Mouse (Mus musculus) MN1 (cell line): ENCODE measurements around the gene Mmp15.

ENCODE experiments used
- DNase-seq: peaks from one replicate; pipeline ENCODE4 v3.0.0-alpha.2; 2016; ENCODE audit warnings: low spot score

The Mmp15 gene

DNA sequence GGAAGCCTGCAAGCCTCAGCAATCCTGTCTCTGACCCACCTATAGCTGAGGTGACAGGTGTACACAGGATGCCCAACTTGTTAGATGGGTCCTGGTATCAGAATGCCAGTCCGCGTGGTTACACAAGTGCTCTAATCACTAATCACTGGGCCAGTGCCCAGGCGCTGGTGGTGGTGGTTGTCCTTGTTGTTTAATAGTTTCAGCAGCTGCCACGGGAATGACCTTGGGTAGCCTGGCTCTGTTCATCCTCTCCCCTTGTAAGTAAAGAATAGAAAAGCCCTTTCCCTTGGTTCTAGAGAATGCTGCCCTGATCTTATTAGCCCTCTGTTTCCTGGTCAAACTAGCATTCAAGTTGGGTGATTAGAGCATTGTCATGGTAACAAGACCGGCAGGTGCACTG lies 10.3 kb upstream of the Mmp15 start:
- DNase-seq, result no peak

DNA sequence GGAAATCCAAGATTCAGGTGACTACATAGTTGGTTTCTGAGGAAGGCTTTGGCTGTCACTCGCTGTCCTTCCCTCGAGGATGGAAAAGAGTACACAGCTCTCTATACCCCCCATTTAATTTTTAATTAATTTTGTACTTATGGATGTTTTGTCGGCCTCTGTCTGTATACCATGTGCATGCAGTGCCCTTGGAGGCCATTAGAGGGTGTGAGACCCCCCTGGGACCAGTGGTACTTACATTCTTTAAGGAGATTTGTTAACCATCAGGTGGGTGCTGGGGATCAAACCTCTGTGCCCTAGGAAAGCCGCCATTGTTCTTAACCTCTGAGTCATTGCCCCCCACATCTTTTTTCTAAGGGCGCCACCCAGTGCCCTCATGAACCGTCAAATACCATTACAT lies 7.4 kb upstream of the Mmp15 start:
- DNase-seq, result no peak

DNA sequence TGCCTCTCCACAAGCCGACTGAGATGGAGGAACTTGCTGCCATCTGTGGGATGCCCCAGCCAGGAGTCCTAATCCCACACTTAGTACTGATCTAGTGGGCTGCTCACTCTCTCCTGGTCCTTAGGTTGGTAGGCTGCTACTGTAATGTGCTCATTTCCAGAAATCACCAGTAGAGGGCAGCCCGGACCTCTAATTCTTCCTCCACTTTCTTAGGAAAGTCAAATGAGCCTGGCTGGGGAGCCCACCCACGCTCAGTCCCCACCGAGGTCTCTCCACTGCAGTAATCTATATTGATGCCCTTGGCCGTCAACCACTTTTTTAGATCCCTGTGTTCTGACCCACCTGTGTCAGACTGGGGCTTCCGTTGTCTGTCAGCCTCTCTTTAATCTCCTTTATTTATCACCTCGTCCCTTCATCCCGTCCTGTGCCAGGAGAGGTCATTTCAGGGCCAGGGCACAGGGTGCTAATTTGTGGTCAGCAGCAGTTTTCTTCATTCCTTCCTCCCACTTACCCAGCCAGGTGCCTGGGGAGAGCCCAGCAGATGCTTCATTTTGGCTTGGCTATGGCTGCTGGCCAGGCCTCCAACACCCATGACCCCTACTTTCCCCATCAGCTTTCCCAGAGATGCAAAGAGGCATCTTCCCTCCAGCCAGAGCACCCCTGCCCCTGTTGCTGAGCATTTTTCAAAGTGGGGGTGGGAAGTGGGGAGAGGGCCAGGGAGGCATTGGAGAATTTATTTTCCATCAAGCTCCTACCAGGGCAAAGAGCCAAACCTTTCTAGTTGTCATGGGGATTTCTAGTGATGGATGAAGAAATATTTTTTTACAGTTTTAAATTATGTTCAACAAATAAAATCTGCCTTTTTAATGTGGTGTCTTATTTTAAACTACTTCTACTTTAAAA lies 5.2 kb upstream of the Mmp15 start:
- peak; percentile 82 for DNase-seq

DNA sequence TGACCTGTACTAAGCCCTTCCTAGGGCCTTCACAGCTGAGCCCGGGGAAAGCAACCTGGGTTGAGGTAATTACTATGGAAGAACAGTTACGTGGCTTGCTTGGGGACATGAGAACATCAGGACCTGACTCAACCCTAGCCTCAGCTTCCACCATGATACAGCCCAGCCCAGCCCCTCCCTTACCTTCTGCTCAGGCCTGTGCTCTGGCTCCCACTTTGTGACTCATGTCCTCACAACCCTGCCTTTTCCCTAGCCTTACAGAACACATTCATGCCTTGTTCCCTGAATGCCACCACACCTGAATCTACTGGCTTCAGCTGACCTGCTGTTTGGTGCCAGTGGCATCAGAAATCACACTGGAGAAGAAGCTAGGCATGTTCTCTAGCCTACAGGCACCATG lies 3.7 kb upstream of the Mmp15 start:
- DNase-seq, result no peak

DNA sequence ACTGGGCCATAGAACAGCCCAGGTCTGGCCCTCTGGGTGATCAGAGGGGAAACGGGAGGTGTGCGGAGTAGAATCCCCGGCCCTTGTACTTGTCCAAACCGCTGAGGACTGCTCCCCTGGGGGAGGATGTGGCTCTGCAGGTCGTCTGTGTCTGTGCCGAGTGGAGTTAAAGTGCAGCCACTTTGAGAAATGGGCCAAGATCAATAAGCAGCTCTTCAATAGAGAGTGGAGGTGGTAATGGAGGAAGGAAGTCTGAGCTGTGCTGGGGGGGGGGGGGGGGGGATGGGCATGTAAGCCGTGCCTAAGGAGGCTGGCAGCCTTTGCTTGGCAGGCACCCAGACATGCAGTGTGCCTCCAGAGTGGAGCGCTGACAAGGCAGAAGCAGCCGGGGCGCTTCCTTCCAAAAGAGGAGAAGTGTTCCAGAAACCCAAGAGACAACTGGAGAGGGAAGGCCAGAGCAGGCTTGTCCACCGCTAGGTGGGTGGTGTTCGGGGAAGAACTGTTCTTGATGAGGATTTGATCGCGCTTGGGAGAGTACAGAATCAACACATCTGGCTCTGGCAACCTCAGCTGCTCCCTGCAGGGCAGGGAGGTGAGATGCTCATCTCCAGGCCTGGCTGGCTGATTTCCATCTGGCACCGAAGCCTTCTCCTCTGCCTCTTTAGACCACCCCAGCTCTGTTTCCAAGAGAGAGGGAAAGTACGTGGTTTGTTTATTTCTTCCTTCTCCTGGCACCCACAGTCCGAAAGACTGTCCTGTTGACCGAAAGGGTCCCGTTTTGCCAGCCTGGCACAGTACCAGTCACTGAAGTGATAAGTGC lies 3.0 kb upstream of the Mmp15 start:
- DNase-seq, result peak; percentile 89

DNA sequence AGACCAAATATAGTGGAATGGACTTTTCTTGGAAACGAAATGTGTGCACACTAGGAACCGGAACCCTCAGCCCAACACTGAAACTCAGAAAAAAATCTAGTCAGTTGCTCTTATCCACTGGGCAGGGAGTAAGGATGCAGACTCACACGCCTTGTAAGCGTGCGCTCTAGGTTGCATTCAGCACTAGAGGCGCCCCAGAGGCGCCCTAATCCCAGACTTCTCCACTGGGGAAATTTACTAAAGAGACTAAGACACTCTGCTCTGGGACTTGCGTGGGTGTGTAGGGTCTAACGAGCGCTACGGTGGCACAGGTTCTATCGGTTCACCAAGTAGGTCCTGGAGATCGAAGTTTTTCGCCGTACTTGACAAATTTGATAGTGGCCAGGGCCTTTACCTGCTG lies 607 bp upstream of the Mmp15 start:
- peak; percentile 63 for DNase-seq

DNA sequence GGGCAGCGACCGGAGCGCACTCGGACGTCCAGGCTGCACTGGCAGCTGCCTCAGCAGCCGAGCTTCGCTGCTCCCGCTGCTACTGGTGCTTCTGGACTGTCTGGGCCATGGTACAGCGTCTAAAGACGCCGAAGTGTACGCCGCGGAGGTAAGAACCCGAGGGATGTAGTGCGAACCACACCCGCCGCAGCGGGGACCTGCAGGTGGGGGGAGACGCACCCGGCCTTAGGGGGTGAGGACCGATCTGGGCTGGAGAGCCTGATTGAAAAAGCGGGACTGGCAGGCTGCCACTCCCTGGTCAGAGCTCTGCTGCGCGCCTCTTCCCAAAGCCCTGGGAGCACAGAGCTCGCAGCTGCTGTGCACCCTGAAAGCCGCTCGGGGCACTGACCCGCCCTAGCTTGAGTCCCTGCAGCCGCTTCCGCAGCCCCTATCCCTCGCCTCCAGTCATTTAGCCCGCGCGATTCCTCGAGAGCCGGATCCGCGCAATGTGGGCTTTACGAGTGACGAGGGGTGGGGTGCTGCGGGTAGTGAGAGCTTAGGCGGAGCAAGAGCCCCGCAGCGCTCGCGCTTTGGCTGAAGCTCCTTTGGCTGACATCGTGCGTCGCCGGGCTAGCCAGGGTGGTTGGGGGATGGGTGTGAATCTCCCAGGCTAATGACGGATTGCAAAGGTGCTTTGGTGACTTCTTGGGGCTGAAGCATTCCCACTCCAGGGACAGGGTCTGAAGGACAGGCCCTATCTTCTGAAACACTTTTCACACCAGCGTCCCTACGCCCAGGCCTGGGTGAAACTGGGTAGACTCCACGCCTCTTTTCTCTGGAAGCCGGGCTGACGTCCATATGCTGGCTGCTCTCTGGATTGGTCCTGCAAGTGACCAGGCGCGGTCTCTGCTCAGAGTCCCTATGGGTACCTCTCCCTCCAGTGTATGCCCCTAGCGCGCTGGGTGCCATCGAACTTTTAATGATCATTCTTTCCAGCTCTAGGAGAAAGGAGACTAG lies 1.1 kb downstream of the Mmp15 start:
- DNase-seq, result peak; percentile 80

DNA sequence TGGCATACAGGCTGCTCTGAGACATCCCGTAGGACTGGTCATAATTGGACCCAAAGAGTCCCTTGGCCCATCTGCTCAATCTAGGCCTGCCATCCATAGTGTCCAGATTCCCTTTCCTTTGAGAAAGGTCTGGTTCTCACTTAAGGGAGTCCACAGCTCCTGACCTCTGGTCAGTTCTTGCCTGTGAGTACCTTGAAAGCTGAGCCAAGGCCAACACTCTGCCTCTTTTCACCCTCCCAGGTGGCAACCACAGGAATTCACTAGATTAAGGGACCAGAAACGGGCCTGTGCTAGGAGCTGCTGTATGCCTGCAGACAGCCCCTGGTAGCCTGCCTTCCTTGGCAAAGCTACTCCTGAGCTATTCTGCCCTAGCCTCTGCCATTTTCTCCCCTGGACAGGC lies 2.5 kb downstream of the Mmp15 start:
- DNase-seq, result no peak

DNA sequence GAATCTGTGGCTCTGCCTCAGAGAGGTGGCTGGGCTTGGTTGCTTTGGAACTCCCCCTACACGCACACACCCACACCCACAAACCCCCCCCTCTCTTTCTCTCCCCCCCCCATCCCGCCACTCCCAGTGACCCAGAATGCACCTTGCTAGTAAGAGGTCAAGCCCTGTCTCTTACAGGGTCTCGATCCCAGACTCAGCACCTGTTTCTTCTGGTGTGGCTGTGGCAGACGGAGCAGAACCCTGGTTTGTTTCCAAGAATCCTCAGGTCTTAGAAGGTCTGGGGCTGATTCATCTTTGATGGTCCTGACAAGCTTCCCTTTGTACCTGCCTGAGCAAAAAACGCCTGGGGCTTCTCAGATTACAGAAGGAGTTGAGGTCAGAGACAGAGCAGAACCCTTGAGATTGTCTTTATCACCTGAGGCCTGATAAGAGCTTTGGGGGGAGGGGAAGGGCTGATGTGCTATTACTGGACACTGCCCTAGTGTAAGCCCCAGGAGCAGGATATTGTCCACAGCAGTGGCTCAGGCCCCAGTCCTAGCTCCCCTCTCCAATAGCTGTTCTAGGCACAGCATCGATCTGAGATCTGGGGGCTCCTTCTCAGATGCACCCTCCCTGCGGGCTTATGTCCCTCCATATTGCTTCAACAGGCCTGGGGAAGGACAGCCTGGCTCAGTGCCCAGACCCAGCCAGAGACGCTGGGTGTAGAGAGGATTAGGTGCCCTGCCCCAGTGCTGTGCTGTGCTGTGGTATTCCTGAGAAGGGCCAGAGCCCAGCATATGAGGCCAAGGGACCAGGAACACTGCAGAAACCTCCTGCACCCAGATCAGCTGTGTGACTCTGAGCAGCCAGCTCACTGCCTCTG lies 6.7 kb downstream of the Mmp15 start:
- peak; percentile 49 for DNase-seq

DNA sequence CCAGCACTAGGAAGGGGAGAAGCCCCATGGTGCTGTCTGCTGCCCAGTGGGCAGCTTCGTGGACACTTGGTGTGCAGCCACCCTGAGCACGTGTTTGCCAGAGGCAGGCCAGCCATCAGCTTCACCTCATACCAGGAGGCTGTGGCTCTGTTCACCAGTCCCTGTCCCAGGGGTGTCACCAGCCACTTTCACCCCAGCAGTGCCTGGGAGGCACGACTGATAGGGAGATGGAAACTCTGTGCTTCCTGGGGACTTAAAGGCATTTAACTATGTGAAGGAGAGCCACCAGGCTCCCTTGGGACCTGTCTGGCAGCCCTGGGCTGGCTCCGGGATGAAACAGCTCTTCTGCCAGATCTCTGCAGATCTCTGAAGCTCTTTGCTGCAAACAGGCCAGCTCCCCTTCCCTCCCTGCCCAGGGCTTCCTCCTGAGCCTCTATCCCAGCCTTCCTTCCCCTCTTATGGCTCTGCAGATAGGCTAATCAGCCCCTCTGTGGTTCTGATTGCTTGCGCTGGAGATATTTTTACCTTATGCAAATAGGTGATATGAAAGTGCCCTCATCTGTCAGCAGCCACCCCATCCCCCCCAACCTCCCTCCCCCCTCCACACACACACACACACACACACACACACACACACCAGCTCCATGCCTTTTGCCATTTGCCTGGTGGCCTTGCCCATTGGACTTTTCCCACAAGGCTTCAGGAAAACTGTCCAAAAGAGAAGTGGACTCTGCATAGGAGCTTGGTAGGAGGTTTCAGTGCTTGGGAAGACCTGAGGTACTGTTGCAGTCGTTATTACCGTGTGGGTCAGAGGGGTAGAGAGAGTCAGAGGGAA lies 8.3 kb downstream of the Mmp15 start:
- DNase-seq, result peak; percentile 83

DNA sequence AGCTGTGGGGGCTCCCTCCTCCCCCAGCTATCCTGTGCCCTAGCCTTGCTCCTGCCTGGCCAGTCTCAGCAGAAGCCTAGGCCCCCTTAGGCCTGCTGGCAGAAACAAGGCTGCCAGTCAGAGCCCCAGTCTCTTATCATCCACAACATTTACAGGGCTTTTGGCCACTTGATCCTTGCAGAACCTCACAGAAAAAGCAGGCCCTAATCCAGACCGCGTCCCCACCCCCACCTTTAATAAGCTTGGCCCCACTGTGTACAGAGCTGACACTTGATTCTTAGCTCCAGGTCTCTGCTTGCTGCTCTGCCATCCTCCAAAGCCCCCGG lies 8.9 kb downstream of the Mmp15 start:
- no peak for DNase-seq

DNA sequence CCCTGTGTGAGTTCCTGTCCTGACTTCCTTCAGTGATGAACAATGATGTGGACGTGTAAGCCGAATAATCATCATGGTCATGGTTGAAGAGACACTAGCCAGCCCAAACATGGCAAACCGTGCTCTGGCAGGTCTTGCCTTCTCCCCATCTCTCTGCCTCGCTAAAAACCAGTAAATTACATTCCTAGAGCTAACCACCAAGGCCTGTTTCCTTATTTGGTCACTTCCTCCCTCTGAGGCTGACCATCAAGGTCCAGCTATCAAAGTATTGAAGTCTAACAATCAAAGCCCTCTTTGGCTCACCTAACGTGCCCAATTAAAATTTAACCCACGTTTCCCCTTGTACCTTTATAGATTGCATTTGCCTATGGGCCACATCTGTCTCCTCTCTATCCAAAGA lies 10.2 kb downstream of the Mmp15 start:
- no peak for DNase-seq

DNA sequence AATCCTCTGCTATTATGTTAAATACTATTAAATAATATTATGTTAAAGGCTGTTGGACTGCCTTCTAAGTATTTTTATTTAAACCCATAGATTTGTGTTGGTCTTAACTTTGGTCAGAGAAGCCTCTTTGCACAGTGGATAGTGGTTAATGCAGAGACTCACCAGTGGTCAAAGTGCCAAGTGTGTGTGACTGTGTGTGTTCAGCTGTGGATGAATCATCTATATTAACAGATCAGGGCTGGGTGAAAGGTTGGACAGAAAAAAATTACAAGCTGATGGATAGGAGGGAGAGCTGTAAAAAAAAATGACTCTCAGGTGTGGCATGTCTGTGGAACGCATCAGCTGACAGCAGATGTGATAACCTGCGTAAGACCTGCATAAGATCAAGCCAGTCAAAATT lies 11.8 kb downstream of the Mmp15 start:
- DNase-seq, result no peak

DNA sequence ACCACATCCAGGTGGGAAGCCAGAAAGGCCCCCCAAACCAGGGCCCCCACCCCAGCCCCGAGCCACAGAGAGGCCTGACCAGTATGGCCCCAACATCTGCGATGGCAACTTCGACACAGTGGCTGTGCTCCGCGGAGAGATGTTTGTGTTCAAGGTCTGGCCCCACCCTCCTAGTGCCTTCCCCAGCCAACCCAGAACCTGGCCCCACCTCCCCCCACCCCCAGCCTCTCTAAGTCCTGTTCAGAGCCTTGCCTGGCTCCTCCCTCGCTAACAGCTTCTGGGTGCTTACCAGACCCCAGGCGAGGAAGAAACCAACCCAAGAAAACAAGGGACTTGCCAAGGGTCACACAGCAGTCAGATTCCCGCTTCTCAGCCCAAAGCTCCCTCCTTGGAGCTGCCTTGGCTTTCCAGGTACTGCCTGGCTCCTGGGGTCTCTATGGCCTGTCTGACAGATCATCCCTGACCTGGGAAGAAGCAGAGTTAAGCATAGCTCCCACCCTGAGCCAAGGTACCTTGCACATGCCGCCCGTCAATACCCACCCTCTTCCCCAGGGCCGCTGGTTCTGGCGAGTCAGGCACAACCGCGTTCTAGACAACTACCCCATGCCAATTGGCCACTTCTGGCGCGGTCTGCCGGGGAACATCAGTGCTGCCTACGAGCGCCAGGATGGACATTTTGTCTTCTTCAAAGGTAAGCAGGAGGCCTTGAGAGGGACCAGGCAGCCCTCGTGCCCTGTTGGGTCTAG lies 17.7 kb downstream of the Mmp15 start:
- DNase-seq, result no peak

DNA sequence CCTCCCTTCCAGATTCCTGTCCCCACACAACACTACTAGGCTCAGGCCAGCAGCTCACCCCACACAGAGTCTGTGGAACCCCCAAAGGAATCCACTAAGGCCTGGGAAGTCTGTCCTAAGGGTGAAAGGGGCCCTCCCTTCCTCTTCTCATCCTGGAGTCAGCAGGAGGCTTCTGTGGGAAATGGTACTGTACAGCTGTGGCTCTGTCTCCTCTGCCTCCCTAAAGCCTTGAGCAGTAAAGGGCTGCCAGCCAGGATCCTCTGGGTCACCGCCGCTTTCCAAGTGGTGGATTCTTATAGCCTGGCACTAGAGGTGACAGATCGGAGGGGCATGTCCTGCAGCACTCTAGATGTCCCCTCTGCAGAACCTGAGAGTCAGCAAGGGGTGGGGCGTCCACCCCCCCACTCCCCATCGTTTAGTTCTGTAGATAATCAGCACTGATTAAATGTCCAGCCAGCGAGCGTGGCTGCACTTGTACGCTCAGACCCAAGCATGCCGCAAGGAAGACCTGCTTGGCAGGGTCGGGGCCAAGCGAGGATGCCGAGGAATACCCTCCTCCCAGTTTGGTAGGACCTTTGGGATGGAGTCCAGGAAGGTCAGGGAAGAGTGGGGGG lies 21.4 kb downstream of the Mmp15 start:
- DNase-seq, result no peak

DNA sequence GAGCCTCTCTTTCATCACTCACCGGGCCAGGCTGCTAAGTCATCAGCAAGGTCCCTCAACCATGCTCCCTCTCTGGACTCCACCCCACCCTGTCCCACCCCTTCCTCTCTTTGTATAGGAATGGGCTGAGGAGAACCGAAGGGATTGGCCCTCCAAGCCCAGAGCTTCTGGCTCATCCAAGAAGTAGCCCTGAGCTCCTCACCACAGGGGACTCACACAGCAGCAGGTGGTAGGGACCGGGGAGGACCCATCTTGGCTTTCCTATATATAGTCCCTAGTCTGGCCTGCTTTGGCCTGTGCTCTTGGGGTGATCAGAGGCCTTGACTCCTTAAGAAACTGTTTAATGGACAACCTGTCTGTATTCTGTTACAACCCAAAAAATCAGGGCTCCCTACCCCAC lies 22.4 kb downstream of the Mmp15 start:
- DNase-seq, result no peak

DNA sequence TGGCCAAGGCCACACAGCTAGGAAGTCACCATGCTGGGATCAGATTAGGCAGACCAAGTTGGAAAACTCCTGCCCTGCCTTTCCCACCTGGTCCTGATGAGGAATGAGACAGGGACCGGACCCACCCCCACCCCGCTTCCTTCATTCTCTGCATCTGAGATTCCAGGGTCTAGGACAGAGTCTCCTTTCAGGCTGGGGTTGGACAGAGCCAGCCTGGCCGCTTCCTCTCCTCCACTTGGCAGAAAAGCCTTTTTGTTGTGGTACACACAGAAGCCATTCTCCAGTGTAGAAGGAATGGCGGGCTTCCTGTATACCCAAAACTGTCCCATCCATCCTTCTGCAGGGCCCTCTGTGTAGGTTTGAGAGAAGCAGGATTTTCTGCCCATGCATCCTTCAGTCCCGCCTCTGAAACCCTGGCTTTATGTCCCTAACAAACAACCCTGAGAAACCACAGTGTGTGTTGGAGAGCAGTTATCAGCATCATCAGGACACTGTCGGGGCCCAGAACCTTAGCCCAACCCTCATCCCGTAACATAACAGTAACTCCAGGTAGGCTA lies 23.4 kb downstream of the Mmp15 start:
- DNase-seq, result no peak

DNA sequence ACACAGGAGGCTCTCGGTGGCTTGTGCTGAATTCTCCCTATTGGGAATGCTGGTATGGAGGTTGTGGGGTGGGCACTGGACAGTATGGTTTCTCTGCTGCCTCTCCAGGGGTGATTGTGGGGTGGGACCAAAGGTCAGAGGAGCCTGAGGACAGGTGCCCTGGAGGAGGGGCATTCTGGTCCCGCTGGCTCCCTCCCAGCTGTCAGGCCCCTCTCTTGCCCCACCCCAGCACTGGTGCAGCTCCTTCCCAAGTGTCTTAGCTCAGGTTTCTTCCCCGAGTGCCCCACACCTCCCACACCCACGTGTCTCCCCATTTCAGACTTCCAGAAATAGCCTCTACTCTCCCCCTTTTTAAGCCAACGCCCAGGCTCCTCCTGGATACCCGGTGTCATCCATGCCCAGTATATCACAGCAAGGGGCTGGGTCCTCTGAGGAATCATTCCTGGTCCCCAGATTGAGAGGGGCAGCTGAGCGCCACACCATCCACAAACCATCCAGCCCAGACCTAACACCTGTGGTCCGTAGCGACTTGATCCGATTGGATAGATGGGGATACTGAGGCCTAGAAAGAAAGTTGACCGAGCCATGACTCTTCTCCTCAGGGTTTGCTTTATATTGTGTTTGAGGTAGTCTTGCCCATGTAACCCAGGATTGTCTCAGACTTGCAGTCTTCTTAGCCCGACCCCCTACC lies 24.4 kb downstream of the Mmp15 start:
- DNase-seq, result no peak
